Mouse (Mus musculus): ENCODE measurements around the gene Mylk.
"Not testable (repeated sequence)": the region's sequence is repeated elsewhere in the genome, so short reads cannot be mapped to it uniquely, and the experiment has no call there.

Mylk gene

GRCm38 (mm10) chr16:34770127-34770526 lies 25.1 kb downstream of the Mylk start:
- in situ Hi-C loops (cut with MboI), result no loop called here

- in situ Hi-C loops (cut with MboI), result no loop called here
Measured at GRCm38 (mm10) chr16:34772445-34773032, 27.5 kb downstream of the Mylk start.

- in situ Hi-C loops (cut with MboI), result no loop called here
Measured at GRCm38 (mm10) chr16:34782442-34782841, 37.4 kb downstream of the Mylk start.

- in situ Hi-C loops (cut with MboI), result no loop called here
Measured at GRCm38 (mm10) chr16:34783536-34783935, 38.5 kb downstream of the Mylk start.

GRCm38 (mm10) chr16:34784675-34785074 lies 39.7 kb downstream of the Mylk start:
- in situ Hi-C loops (cut with MboI), result no loop called here

GRCm38 (mm10) chr16:34792555-34792954 lies 47.5 kb downstream of the Mylk start:
- in situ Hi-C loops (cut with MboI), result no loop called here

GRCm38 (mm10) chr16:34793000-34793399 lies 48.0 kb downstream of the Mylk start:
- in situ Hi-C loops (cut with MboI), result no loop called here

- in situ Hi-C loops (cut with MboI), result no loop called here
Measured at GRCm38 (mm10) chr16:34801222-34801621, 56.2 kb downstream of the Mylk start.

- in situ Hi-C loops (cut with MboI), result no loop called here
Measured at GRCm38 (mm10) chr16:34804286-34805010, 59.4 kb downstream of the Mylk start.

- in situ Hi-C loops (cut with MboI), result no loop called here
Measured at GRCm38 (mm10) chr16:34806883-34807767, 62.1 kb downstream of the Mylk start.

GRCm38 (mm10) chr16:34807768-34808275 lies 62.8 kb downstream of the Mylk start:
- in situ Hi-C loops (cut with MboI), result no loop called here

GRCm38 (mm10) chr16:34812165-34812564 lies 67.2 kb downstream of the Mylk start:
- in situ Hi-C loops (cut with MboI), result no loop called here

GRCm38 (mm10) chr16:34813161-34813560 lies 68.2 kb downstream of the Mylk start:
- in situ Hi-C loops (cut with MboI), result not testable (repeated sequence)

GRCm38 (mm10) chr16:34813570-34813969 lies 68.6 kb downstream of the Mylk start:
- in situ Hi-C loops (cut with MboI), result no loop called here

- in situ Hi-C loops (cut with MboI), result no loop called here
Measured at GRCm38 (mm10) chr16:34814612-34815011, 69.6 kb downstream of the Mylk start.

- in situ Hi-C loops (cut with MboI), result no loop called here
Measured at GRCm38 (mm10) chr16:34816548-34816947, 71.5 kb downstream of the Mylk start.

- in situ Hi-C loops (cut with MboI), result no loop called here
Measured at GRCm38 (mm10) chr16:34825111-34825744, 80.2 kb downstream of the Mylk start.

- in situ Hi-C loops (cut with MboI), result no loop called here
Measured at GRCm38 (mm10) chr16:34834477-34834876, 89.5 kb downstream of the Mylk start.

GRCm38 (mm10) chr16:34839004-34839703 lies 94.1 kb downstream of the Mylk start:
- in situ Hi-C loops (cut with MboI), result no loop called here

- in situ Hi-C loops (cut with MboI), result no loop called here
Measured at GRCm38 (mm10) chr16:34839704-34840331, 94.8 kb downstream of the Mylk start.

GRCm38 (mm10) chr16:34844783-34845182 lies 99.8 kb downstream of the Mylk start:
- in situ Hi-C loops (cut with MboI), result no loop called here
